Mouse (Mus musculus) liver, postnatal 0 days (tissue): ENCODE measurements around the gene Fgf14. TPM values are rescaled to one million over a fixed set of nuclear protein-coding genes. Genes with fewer than 3 reads are reported as not detected.
"Not testable (repeated sequence)": the region's sequence is repeated elsewhere in the genome, so short reads cannot be mapped to it uniquely, and the experiment has no call there.

Experiments
- ATAC-seq: fragments of 200-750 bp; cut with Nextera tagmentation; 2 replicates; pipeline ENCODE4 v1.8.0; 2017; ENCODE audit warnings: mild to moderate bottlenecking, moderate library complexity
- DNase-seq: peaks from one replicate; pipeline ENCODE4 v3.0.0-alpha.2; 2016
- H3K27ac ChIP-seq: fragments of 300-500 bp; sonication (generic); 2 replicates; pipeline ENCODE4 v1.5.1; 2014; ENCODE audit warnings: antibody characterized with exemption, moderate library complexity, mild to moderate bottlenecking, low read depth
- H3K27me3 ChIP-seq: fragments of 300-500 bp; sonication (generic); 2 replicates; pipeline ENCODE4 v1.6.1; 2014; ENCODE audit warnings: low read length, control low read depth, mixed read lengths; ENCODE audit not compliant: insufficient read depth
- H3K36me3 ChIP-seq: fragments of 300-500 bp; sonication (generic); replicated peaks from 2 replicates; pipeline ENCODE4 v1.6.1; 2014; ENCODE audit warnings: mild to moderate bottlenecking, control low read depth, low read length, moderate library complexity, mixed read lengths; ENCODE audit not compliant: insufficient read depth
- H3K4me1 ChIP-seq: fragments of 300-500 bp; sonication (generic); 2 replicates; pipeline ENCODE4 v1.6.1; 2014; ENCODE audit warnings: antibody characterized with exemption, mild to moderate bottlenecking, control low read depth; ENCODE audit not compliant: insufficient read depth
- H3K4me2 ChIP-seq: fragments of 300-500 bp; sonication (generic); 2 replicates; pipeline ENCODE4 v1.6.1; 2014; ENCODE audit warnings: low read depth, mild to moderate bottlenecking, low read length, moderate library complexity, mixed read lengths
- H3K4me3 ChIP-seq: fragments of 300-500 bp; sonication (generic); 2 replicates; pipeline ENCODE4 v1.5.1; 2014; ENCODE audit warnings: low read depth, low read length
- H3K9ac ChIP-seq: fragments of 300-500 bp; sonication (generic); replicated peaks from 2 replicates; pipeline ENCODE4 v1.6.1; 2014; ENCODE audit warnings: mild to moderate bottlenecking, moderate library complexity
- H3K9me3 ChIP-seq: fragments of 300-500 bp; sonication (generic); 2 replicates; pipeline ENCODE4 v1.6.1; 2016; ENCODE audit warnings: mild to moderate bottlenecking, control low read depth, low read length, mixed read lengths
- CTCF ChIP-seq: sonication (generic); IDR thresholded peaks from 2 replicates; pipeline ENCODE4 v1.5.1; 2016; ENCODE audit warnings: antibody characterized with exemption, low read depth
- EP300 ChIP-seq: IDR thresholded peaks from 2 replicates; pipeline ENCODE4 v1.6.1; 2016; ENCODE audit warnings: antibody characterized with exemption, low read depth, mild to moderate bottlenecking
- WGBS: fragments of 180-500 bp; shearing (Covaris S2); extraction: QIAGEN DNeasy Blood & Tissue Kit; methylation state at CpG from one replicate; pipeline ENCODE4 v1.1.7; 2014; ENCODE audit not compliant: insufficient replicate concordance; 5-methylcytosine and 5-hydroxymethylcytosine counted together
- polyA plus RNA-seq: library from polyadenylated mRNA; unstranded; fragments of >200 nt; fragmentation: Nextera tagmentation; extraction: Ambion mirVana; gene quantifications from 2 replicates; pipeline ENCODE4 v1.2.1, GENCODE M21; 2015

Fgf14 gene
- polyA plus RNA-seq, 1 experiment from 2014 or later: not detected

DNA sequence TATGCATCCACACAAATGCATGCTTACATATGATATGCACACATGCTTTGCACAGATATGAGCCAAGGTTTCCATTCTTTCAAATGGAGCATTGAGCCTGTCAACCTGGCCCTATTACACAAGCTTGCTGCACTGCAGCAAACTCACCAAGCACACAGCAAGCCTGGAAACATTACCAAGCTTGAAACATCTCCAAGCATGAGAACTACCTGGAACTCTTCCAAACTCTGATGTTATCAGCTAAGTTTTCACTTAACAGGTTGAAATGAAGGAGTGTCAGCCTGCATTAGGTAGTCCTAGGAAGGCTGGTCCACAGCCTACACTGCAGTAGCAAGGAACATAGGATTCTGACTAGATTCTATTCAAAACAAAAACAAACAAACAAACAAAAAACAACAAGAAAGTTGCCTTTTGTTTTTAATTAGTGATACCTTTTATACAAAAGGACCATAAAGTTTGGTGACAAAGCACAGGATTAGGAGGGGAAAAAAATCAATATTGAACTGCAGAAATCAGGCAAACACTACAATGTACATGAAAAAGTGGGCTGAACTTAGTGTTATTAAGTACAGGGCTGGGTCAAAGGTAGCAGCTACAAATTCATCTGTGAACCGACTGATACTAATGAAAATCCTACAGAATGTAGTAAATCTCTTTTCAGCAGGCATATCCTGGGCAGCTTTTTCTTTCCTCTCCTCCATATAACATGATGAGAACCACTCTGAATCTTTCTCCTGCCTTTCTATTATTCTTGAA is 101.6 kb downstream of the Fgf14 start:
- ATAC-seq (peak; percentile 87), DNase-seq (peak; percentile 16)
- Histone ChIP-seq H3K4me2 (no peak overlapping the region), H3K4me1 (peaks cover 3% of the 10 kb centered on the region; the same call in 1 of the 2 replicates), H3K36me3 (no peaks in the 10 kb centered on the region), H3K27me3 (no peaks in the 10 kb centered on the region), H3K9ac (no peak overlapping the region), H3K4me3 (no peak overlapping the region), H3K9me3 (no peaks in the 10 kb centered on the region), H3K27ac (0 out of 2 replicates have a peak overlapping the region, but pooled peaks have one; percentile 8)
- TF ChIP-seq CTCF: no peak
- no peak for TF ChIP-seq EP300
- 55% methylated on average over 1 of the region's 1 CpGs for WGBS

DNA sequence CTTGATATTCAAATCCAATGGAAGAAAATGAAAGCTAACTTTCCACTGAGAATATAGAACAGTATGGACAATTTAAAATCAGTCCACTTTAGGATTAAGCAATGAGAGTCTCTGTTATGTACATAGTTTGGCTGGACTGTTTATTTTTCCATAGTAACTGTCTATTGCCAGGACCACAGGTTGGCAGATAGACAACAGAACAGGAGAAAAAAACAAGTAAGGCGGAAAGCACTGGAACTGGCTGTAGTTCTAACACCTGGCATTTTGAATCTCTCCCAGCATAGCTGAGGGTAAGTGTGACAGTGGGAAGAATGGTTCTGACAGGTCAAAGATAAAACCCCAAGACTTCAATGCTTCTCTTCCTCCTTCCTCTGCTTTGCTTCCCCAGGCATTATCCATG is 110.5 kb downstream of the Fgf14 start:
- Histone ChIP-seq H3K36me3 (no peaks in the 10 kb centered on the region), H3K4me1 (0 out of 2 replicates have a peak, but pooled peaks cover 2% of the 10 kb centered on the region), H3K4me2 (no peak overlapping the region), H3K9me3 (no peaks in the 10 kb centered on the region), H3K9ac (no peak overlapping the region), H3K27ac (no peak overlapping the region), H3K27me3 (no peaks in the 10 kb centered on the region), H3K4me3 (no peak overlapping the region)
- no peak for TF ChIP-seq EP300
- no peak for TF ChIP-seq CTCF
- DNase-seq (no peak), ATAC-seq (peak; percentile 73)
- 54% methylated on average over 1 of the region's 1 CpGs for WGBS

GRCm38 (mm10) chr14:124561544-124561943 is 115.4 kb downstream of the Fgf14 start:
- H3K9ac ChIP-seq: no peak overlapping the region
- no peak overlapping the region for H3K4me2 ChIP-seq
- 72% methylated on average over 4 of the region's 4 CpGs for WGBS
- DNase-seq (no peak), ATAC-seq (no peak)
- no peaks in the 10 kb centered on the region for H3K27me3 ChIP-seq
- TF ChIP-seq CTCF (no peak), EP300 (no peak)
- no peaks in the 10 kb centered on the region for H3K36me3 ChIP-seq
- no peaks in the 10 kb centered on the region for H3K9me3 ChIP-seq
- no peak overlapping the region for H3K27ac ChIP-seq
- 0 out of 2 replicates have a peak, but pooled peaks cover 1% of the 10 kb centered on the region for H3K4me1 ChIP-seq
- no peak overlapping the region for H3K4me3 ChIP-seq

DNA sequence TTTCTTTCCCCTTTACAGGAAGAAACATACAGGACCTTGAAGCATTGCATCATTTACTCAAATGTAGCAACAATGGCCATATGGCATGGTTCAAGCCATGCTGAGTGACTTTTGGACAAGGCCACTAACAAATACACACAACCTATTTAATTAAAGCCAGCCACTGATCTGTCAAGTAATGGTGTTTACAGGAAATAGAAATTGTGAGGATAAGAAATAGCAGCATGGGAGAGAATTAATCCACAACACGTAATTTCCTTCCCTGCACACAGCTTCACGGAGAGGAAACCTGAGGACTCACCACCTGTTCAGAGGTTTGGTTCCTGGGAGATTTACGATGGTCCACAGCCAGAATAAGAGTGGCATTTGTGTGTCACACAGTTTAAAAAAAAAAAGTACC is 140.8 kb downstream of the Fgf14 start:
- 66% methylated on average over 3 of the region's 3 CpGs for WGBS
- ATAC-seq: no peak
- Histone ChIP-seq H3K4me3 (no peak overlapping the region), H3K4me2 (no peak overlapping the region), H3K27me3 (no peaks in the 10 kb centered on the region), H3K9me3 (no peaks in the 10 kb centered on the region), H3K27ac (no peak overlapping the region), H3K36me3 (no peaks in the 10 kb centered on the region), H3K9ac (no peak overlapping the region), H3K4me1 (no peaks in the 10 kb centered on the region)
- no peak for DNase-seq
- TF ChIP-seq CTCF (no peak), EP300 (no peak)

DNA sequence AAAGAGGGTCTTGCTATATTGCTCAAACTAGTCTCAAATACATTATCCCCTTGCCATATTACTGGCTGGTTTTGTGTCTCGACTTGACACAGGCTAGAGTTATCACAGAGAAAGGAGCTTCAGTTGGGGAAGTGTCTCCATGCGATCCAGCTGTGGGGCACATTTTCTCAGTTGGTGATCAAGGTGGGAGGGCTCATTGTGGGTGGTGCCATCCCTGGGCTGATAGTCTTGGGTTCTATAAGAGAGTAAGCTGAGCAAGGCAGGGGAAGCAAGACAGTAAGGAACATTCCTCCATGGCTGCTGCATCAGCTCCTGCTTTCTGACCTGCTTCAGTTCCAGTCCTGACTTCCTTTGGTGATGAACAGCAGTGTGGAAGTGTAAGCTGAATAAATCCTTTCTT is 141.6 kb downstream of the Fgf14 start:
- not testable (repeated sequence) for DNase-seq, H3K9ac ChIP-seq, H3K4me2 ChIP-seq, H3K27ac ChIP-seq, H3K27me3 ChIP-seq, H3K4me3 ChIP-seq, H3K9me3 ChIP-seq, H3K4me1 ChIP-seq, ATAC-seq, H3K36me3 ChIP-seq
- 55% methylated on average over 2 of the region's 2 CpGs for WGBS

- Histone ChIP-seq H3K4me2 (no peak overlapping the region), H3K36me3 (no peaks in the 10 kb centered on the region), H3K4me3 (no peak overlapping the region), H3K27ac (no peak overlapping the region), H3K9ac (no peak overlapping the region), H3K27me3 (no peaks in the 10 kb centered on the region), H3K4me1 (no peaks in the 10 kb centered on the region), H3K9me3 (no peaks in the 10 kb centered on the region)
- no peak for TF ChIP-seq CTCF
- 64% methylated on average over 1 of the region's 1 CpGs for WGBS
- ATAC-seq (no peak), DNase-seq (no peak)
Observed at GRCm38 (mm10) chr14:124532051-124532450, 144.9 kb downstream of the Fgf14 start.

GRCm38 (mm10) chr14:124512009-124512408 is 164.9 kb downstream of the Fgf14 start:
- WGBS: 73% methylated on average over 1 of the region's 1 CpGs
- no peak overlapping the region for H3K9ac ChIP-seq
- no peaks in the 10 kb centered on the region for H3K4me1 ChIP-seq
- ATAC-seq: peak; percentile 84
- no peak overlapping the region for H3K4me2 ChIP-seq
- no peaks in the 10 kb centered on the region for H3K36me3 ChIP-seq
- no peaks in the 10 kb centered on the region for H3K9me3 ChIP-seq
- H3K4me3 ChIP-seq: no peak overlapping the region
- no peak for DNase-seq
- H3K27me3 ChIP-seq: no peaks in the 10 kb centered on the region
- H3K27ac ChIP-seq: no peak overlapping the region
- 0 out of 2 replicates have a peak, but pooled peaks have one; percentile 51 for TF ChIP-seq EP300
- TF ChIP-seq CTCF: no peak
